Mouse (Mus musculus) CD4-positive, CD25-positive, alpha-beta regulatory T cell, adult 2 months (primary cell): ENCODE data around the gene Olfr1016.

Source experiments
- DNase-seq: peaks from one replicate; pipeline ENCODE4 v3.0.0-alpha.2; 2012; ENCODE audit warnings: low read depth, low spot score

Gene Olfr1016

DNA sequence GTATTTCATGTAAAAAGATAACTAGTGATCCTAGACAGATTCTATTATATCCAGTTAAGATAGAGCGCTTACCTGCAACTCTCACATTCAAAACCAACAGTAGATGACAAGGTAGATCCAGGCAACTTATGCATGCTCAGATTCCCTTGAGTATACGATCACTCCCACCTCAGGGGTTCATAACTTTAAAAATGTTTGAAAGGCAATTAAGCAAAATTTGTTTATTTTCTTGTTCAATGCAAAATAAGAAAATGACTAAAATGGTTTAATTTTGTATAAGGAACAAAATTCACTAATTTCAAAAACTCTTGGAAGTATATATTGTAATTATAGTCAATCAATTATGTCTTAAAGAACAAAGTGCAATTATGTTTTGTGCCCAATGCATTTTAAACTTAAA lies at the start of gene Olfr1016:
Gene Olfr1016, minus strand, starts transcription at position 101 of the 400 bp plus-strand sequence.
- no peak for DNase-seq

DNA sequence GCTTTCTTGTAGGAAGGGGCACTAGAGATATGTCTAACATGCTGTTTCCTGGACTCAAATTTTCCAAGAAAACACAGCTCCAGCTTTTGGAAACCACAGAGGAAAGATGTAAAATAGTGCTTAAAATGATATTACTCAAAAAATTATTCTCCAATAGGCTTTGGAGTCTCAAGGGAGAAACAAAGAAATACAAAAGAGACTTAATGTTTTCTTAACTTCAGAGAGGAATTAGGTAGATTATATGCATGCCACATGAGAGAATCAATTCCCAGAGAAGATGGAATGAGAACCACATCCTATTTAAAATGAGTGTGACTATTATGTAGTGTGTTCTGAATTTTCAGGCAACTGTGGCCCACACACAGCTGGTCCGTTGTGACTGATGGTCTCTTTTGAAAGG lies 44.4 kb upstream of the Olfr1016 start, which contains the start of gene Olfr1020:
Gene Olfr1020, plus strand, starts transcription at position 301 of the 400 bp plus-strand sequence.
- DNase-seq, result no peak

- DNase-seq, result no peak
These were observed 43.0 kb upstream of the Olfr1016 start, which contains the start of gene Olfr1019 for GRCm38 (mm10) chr2:85845383-85845782. Gene Olfr1019, minus strand, starts transcription at chr2:85845483.

DNA sequence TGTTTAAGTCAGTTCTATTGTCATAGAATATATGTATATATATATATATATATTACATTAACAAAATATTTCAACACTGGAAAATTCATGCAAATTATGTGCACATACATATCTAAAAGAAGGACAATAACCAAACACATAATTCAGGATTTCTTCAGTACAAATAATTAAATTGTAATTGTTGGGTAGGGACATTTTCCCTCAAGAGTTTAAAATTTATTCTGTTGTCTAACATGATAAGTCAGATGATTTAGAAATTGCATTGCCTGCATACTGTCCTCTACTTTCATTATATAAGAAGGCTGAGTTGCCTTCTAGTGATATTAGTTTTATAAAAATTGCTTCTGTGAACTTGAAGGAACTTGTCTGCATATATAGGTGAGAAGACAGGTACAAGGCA lies 15.8 kb upstream of the Olfr1016 start, which contains the start of gene Olfr1018:
Gene Olfr1018, plus strand, starts transcription at position 301 of the 400 bp plus-strand sequence.
- no peak for DNase-seq

DNA sequence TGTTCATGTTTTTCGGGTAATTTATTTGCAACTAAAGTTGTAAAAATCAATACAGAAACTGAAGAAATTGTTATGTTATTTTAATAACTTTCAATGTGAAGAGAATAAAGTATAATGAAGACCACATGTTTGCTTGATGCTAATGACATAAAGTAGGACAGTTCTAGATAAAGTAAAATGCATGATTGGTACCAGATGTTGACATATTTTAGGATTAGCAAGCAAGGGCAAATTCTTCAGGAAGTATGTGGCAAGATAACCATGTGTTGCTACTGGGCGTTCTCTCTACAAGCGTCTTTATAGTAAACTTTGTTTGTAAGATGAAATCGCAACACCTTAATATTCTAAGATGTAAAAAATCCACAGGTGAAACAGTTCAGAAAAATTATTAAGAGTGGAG lies 2.2 kb upstream of the Olfr1016 start:
- no peak for DNase-seq

- DNase-seq, result no peak
These were observed 10.0 kb downstream of the Olfr1016 start for GRCm38 (mm10) chr2:85792331-85792730.

- no peak for DNase-seq
These were observed 20.6 kb downstream of the Olfr1016 start, which contains the start of gene Olfr1015 for GRCm38 (mm10) chr2:85781717-85782116. Gene Olfr1015, plus strand, starts transcription at chr2:85782017.

GRCm38 (mm10) chr2:85772413-85772812 lies 29.9 kb downstream of the Olfr1016 start, which contains the start of gene Olfr1014:
Gene Olfr1014, plus strand, starts transcription at chr2:85772713.
- DNase-seq, result no peak

DNA sequence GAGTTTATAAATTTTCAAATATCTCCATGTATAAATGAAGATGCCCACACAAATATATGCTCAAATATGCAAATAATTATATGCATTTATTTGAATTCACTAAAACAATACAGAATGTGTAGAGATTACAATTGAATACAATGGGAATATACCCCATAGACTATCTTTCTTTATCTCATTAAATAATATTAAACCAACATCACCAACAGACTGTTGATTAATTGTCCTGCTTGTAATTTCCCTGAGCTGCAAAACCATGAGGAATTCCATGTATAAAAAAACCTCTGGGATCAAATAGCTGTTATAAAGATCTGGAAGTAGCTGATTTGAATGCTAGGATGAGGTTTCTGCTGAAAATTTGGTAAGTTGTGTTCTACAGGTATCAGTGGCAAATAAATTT lies 35.5 kb downstream of the Olfr1016 start, which contains the start of gene Olfr1013:
Gene Olfr1013, plus strand, starts transcription at position 301 of the 400 bp plus-strand sequence.
- no peak for DNase-seq

- DNase-seq, result no peak
These were observed 39.7 kb downstream of the Olfr1016 start, which contains the start of gene Olfr1012 for GRCm38 (mm10) chr2:85762666-85763065. Gene Olfr1012, minus strand, starts transcription at chr2:85762766.

GRCm38 (mm10) chr2:85753822-85754221 lies 48.5 kb downstream of the Olfr1016 start:
- no peak for DNase-seq
